Mouse (Mus musculus) hindbrain, postnatal 0 days (tissue): ENCODE measurements around the gene Peg10. TPM values are rescaled to one million over a fixed set of nuclear protein-coding genes. Genes with fewer than 3 reads are reported as not detected.
"Not testable (repeated sequence)": the region's sequence is repeated elsewhere in the genome, so short reads cannot be mapped to it uniquely, and the experiment has no call there.

Experiments used
- ATAC-seq: fragments of 200-750 bp; cut with Nextera tagmentation; 2 replicates; pipeline ENCODE4 v1.8.0; 2017; ENCODE audit warnings: mild to moderate bottlenecking, moderate TSS enrichment, moderate library complexity
- DNase-seq: peaks from one replicate; pipeline ENCODE4 v3.0.0-alpha.2; 2015; ENCODE audit warnings: low spot score
- H3K27ac ChIP-seq: fragments of 300-500 bp; sonication (generic); 2 replicates; pipeline ENCODE4 v1.5.1; 2014; ENCODE audit warnings: mild to moderate bottlenecking
- H3K27me3 ChIP-seq: fragments of 300-500 bp; sonication (generic); 2 replicates; pipeline ENCODE4 v1.6.1; 2014; ENCODE audit warnings: low read length, mixed read lengths; ENCODE audit not compliant: insufficient read depth
- H3K36me3 ChIP-seq: fragments of 300-500 bp; sonication (generic); 2 replicates; pipeline ENCODE4 v1.6.1; 2014; ENCODE audit warnings: low read length, mixed read lengths; ENCODE audit not compliant: insufficient read depth
- H3K4me1 ChIP-seq: fragments of 300-500 bp; sonication (generic); 2 replicates; pipeline ENCODE4 v1.6.1; 2014; ENCODE audit warnings: antibody characterized with exemption, low read length, mixed read lengths; ENCODE audit not compliant: insufficient read depth
- H3K4me2 ChIP-seq: fragments of 300-500 bp; sonication (generic); 2 replicates; pipeline ENCODE4 v1.6.1; 2014; ENCODE audit warnings: low read depth, mild to moderate bottlenecking, low read length, moderate library complexity, mixed read lengths
- H3K4me3 ChIP-seq: fragments of 300-500 bp; sonication (generic); 2 replicates; pipeline ENCODE4 v1.5.1; 2014; ENCODE audit warnings: low read length
- H3K9ac ChIP-seq: fragments of 300-500 bp; sonication (generic); replicated peaks from 2 replicates; pipeline ENCODE4 v1.6.1; 2014; ENCODE audit warnings: mild to moderate bottlenecking, low read length, moderate library complexity, mixed read lengths
- H3K9me3 ChIP-seq: fragments of 300-500 bp; sonication (generic); 2 replicates; pipeline ENCODE4 v1.6.1; 2016; ENCODE audit warnings: low read length, mixed read lengths
- CTCF ChIP-seq: IDR thresholded peaks from 2 replicates; pipeline ENCODE4 v1.5.1; 2016; ENCODE audit warnings: antibody characterized with exemption, control low read depth, low read depth
- WGBS: fragments of 180-500 bp; shearing (Covaris S2); extraction: QIAGEN DNeasy Blood & Tissue Kit; methylation state at CpG from one replicate; pipeline ENCODE4 v1.1.7; 2014; 5-methylcytosine and 5-hydroxymethylcytosine counted together
- polyA plus RNA-seq: library from polyadenylated mRNA; unstranded; fragments of >200 nt; fragmentation: Nextera tagmentation; extraction: Ambion mirVana; gene quantifications from 2 replicates; pipeline ENCODE4 v1.2.1, GENCODE M21; 2015
- total RNA-seq: library from RNA; depleted of rRNA; stranded (reverse); fragments of >200 nt; gene quantifications from 2 replicates; pipeline ENCODE4 v1.2.3, GENCODE M21; 2014

The Peg10 gene
- total and polyA plus RNA-seq, 2 experiments from 2014 or later = 3.9 to 58.1 TPM

DNA sequence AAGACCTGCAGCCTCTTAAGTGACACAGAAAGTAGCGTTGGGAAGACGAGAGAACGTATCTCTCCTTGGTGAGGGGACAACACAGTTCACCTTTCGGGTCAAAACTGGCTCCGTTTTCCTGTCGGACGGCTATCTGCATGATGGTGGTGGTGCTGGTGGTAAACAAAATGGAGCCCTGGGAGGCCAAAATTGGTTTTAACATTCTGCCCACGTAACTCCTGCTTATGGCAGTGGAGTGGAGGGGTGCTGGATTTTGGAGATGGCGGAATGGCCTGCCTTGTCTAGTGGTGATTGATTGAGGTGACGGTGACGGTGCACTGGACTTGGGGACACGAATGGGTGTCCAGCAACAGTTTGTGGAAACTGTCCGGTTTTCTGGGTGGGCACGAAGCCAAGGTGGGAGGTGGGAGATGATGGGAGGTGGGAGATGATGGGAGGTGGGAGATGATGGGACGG, 1.4 kb downstream of the Peg10 start:
- Histone ChIP-seq H3K36me3 (no peaks in the 10 kb centered on the region), H3K4me1 (no peaks in the 10 kb centered on the region), H3K27me3 (no peaks in the 10 kb centered on the region), H3K9me3 (0 out of 2 replicates have a peak, but pooled peaks cover 4% of the 10 kb centered on the region), H3K27ac (peak overlapping the region; percentile 60; the same call in 1 of the 2 replicates), H3K9ac (0 out of 2 replicates have a peak overlapping the region, but pooled peaks have one; percentile 33), H3K4me2 (peak overlapping the region; percentile 64), H3K4me3 (peak overlapping the region; percentile 45)
- peak; percentile 31 for ATAC-seq
- TF ChIP-seq CTCF = no peak
- WGBS = 50% methylated on average over 15 of the region's 15 CpGs
- DNase-seq = peak; percentile 68

DNA sequence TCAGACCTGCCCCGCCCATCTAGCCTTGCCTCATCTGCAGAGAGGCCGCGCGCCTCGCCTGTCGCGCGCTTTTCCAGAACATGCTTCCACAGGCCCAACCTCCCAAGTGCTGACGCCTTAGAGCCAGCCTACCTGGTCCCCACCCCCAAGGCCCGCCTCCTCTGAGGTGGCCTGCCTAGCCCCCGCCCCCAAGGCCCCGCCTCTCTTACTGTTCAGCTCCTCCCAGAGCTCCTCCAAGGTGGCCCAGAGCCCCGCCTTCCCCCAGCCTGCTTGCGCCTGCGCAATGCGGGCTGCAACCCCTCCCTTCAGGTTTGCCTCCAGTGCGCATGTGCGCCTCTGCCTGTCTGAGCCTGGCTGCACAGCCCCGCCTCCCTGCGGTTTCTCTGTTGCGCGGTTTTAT, 2.0 kb downstream of the Peg10 start:
- peak; percentile 16; the same call in 1 of the 2 replicates for TF ChIP-seq CTCF
- Histone ChIP-seq H3K9ac (no peak overlapping the region), H3K27ac (no peak overlapping the region), H3K4me2 (peak overlapping the region; percentile 64), H3K36me3 (no peaks in the 10 kb centered on the region), H3K9me3 (0 out of 2 replicates have a peak, but pooled peaks cover 4% of the 10 kb centered on the region), H3K4me1 (no peaks in the 10 kb centered on the region), H3K27me3 (no peaks in the 10 kb centered on the region), H3K4me3 (peak overlapping the region; percentile 45)
- ATAC-seq = peak; percentile 96
- 65% methylated on average over 18 of the region's 22 CpGs for WGBS
- DNase-seq = peak; percentile 95

DNA sequence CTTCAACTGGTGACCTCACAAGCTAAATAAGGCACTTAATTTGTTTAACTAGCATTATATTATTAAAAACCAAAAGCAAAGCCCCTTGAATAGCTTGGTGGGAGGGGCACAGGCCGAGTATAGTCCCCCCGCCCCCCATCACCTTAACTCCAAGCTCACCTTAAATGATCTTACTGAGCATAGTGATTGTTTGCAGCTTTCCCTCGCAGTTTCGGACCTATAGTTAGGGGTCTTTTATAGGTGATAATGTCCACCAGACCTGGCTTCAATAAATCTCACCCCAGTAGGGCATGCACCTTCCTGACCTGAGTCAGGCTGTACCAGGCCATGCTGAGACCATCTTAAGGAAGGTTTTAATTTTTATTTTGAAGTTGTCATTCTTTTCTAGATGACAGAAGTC, 4.2 kb downstream of the Peg10 start:
- H3K4me1 ChIP-seq = no peaks in the 10 kb centered on the region
- H3K4me3 ChIP-seq = no peak overlapping the region
- H3K9me3 ChIP-seq = 0 out of 2 replicates have a peak, but pooled peaks cover 4% of the 10 kb centered on the region
- no peak overlapping the region for H3K4me2 ChIP-seq
- WGBS = 86% methylated on average over 4 of the region's 4 CpGs
- no peaks in the 10 kb centered on the region for H3K36me3 ChIP-seq
- H3K27ac ChIP-seq = no peak overlapping the region
- no peak overlapping the region for H3K9ac ChIP-seq
- ATAC-seq (no peak), DNase-seq (no peak)
- no peaks in the 10 kb centered on the region for H3K27me3 ChIP-seq
- no peak for TF ChIP-seq CTCF

DNA sequence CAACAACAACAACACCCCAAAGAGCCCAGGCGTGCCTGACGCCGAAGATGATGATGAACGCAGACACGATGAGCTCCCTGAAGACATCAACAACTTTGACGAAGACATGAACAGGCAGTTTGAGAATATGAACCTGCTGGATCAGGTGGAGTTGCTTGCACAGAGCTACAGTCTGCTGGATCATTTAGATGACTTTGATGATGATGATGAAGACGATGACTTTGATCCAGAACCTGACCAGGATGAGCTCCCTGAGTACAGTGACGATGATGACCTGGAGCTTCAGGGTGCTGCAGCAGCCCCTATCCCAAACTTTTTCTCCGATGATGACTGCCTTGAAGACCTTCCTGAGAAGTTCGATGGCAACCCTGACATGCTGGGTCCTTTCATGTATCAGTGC, 7.2 kb downstream of the Peg10 start:
- DNase-seq (no peak), ATAC-seq (no peak)
- no peaks in the 10 kb centered on the region for H3K27me3 ChIP-seq
- no peak overlapping the region for H3K4me2 ChIP-seq
- H3K4me1 ChIP-seq = no peaks in the 10 kb centered on the region
- no peak overlapping the region for H3K4me3 ChIP-seq
- no peak overlapping the region for H3K27ac ChIP-seq
- no peaks in the 10 kb centered on the region for H3K9me3 ChIP-seq
- TF ChIP-seq CTCF = no peak
- no peak overlapping the region for H3K9ac ChIP-seq
- 95% methylated on average over 10 of the region's 10 CpGs for WGBS
- no peaks in the 10 kb centered on the region for H3K36me3 ChIP-seq

DNA sequence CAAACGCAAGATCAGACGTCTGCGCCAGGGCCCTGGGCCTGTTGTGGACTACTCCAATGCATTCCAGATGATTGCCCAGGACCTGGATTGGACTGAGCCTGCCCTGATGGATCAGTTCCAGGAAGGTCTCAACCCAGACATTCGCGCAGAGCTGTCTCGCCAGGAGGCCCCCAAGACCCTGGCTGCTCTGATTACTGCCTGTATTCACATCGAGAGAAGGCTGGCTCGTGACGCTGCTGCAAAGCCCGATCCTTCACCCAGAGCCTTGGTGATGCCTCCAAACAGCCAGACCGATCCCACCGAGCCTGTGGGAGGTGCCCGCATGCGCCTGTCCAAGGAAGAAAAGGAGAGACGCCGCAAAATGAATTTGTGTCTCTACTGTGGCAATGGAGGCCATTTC, 7.8 kb downstream of the Peg10 start:
- Histone ChIP-seq H3K4me2 (no peak overlapping the region), H3K4me3 (no peak overlapping the region), H3K9me3 (no peaks in the 10 kb centered on the region), H3K27me3 (no peaks in the 10 kb centered on the region), H3K4me1 (no peaks in the 10 kb centered on the region), H3K9ac (no peak overlapping the region), H3K36me3 (no peaks in the 10 kb centered on the region), H3K27ac (no peak overlapping the region)
- ATAC-seq (no peak), DNase-seq (no peak)
- no peak for TF ChIP-seq CTCF
- 93% methylated on average over 16 of the region's 16 CpGs for WGBS

DNA sequence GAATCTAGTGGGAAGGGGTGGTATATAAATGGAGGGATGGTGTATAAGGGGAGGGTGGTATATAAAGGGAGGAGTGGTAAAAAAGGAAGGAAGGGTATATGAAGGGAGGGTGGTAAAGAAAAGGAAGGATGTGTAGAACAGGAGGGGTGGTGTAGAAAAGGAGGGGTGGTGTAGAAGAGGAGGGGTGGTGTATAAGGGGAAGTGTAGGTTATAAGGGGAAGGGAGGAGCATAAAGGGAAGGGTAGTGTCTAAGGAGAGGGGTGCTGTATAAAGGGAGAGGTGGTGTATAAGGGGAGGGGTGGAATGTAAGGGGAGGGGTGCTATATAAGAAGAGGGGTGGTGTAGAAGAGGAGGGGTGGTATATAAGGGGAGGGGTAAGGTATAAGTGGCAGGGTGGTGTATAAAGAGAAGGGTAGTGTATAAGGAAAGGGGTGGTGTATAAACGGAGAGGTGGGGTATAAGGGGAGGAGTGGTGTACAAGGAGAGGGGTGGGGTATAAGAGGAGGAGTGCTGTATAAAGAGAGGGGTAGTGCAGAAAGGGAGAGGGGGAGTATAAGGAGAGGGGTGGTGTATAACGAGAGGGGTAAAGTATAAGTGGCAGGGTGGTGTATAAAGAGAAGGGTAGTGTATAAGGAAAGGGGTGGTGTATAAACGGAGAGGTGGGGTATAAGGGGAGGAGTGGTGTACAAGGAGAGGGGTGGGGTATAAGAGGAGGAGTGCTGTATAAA, 14.5 kb downstream of the Peg10 start:
- not testable (repeated sequence) for H3K4me1 ChIP-seq, H3K4me3 ChIP-seq, H3K9me3 ChIP-seq, H3K36me3 ChIP-seq, DNase-seq, H3K27me3 ChIP-seq, H3K27ac ChIP-seq, H3K9ac ChIP-seq, H3K4me2 ChIP-seq
- ATAC-seq = peak; percentile 39; the same call in 1 of the 2 replicates
- 44% methylated on average over 3 of the region's 3 CpGs for WGBS

DNA sequence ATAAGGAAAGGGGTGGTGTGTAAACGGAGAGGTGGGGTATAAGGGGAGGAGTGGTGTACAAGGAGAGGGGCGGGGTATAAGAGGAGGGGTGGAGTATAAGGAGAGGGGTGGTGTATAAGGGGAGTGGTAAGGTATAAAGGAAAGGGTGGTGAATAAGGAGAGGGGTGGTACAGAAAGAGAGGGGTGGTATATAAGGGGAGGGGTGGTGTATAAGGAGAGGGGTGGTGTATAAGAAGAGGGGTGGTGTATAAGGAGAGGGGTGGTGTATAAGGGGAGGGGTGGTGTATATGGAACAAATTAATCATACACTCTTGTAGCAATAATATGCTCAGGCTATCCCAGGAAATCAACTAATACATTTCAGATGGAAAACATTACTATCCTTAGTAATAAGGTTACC, 15.1 kb downstream of the Peg10 start:
- no peak for TF ChIP-seq CTCF
- H3K4me3 ChIP-seq = no peak overlapping the region
- 48% methylated on average over 2 of the region's 2 CpGs for WGBS
- H3K9ac ChIP-seq = no peak overlapping the region
- ATAC-seq (peak; percentile 99), DNase-seq (no peak)
- no peaks in the 10 kb centered on the region for H3K9me3 ChIP-seq
- H3K27me3 ChIP-seq = no peaks in the 10 kb centered on the region
- H3K4me1 ChIP-seq = no peaks in the 10 kb centered on the region
- no peaks in the 10 kb centered on the region for H3K36me3 ChIP-seq
- no peak overlapping the region for H3K4me2 ChIP-seq
- no peak overlapping the region for H3K27ac ChIP-seq
